Mouse (Mus musculus): Measurements from ENCODE around the gene 2210016F16Rik. TPM values are rescaled to one million over a fixed set of nuclear protein-coding genes. Genes with fewer than 3 reads are reported as not detected.
A peak's percentile ranks its signal among the peaks of the same experiment; 100 is the strongest.
"Not testable (repeated sequence)": the region's sequence is repeated elsewhere in the genome, so short reads cannot be mapped to it uniquely, and the experiment has no call there.

The 2210016F16Rik gene
- polyA plus RNA-seq, 1 experiment: 3.4 TPM

DNA sequence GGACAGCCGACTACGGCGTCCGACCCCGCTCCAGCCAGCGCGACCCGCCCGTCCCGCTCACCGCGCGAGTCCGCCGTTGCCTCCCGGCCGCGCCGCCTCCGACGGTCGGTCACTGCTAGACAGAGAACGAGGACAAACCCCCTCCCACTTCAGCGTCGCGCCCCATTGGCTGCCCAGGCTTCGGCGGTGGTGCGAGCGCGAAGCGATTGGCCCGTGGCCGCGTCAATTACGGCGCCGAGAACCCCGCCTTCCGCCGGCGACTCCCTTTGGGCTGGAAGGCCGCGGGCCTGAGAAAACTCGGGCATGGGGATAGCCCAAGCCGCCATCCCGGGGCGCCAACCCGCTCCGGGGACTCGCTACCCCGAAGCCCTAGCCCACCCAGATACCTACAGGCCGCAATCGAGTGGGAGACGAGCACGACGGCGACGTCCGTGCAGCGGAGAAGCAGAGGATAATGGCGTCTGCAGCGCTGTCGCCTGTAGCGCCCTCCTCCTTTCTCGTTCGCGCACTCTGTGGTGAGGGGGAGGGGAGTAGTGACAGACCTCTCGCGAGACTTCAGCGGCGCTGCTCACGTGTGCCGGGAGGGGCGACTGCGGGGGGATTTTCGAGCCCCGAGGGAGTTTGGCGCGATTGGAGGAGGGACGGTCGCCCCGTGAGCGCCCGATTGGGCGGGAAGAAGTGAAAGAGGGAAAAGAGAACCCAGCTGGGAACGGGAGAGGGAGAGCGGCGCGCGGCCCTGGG is 17.1 kb upstream of the 2210016F16Rik start, which contains the start of gene Rmi1:
TSS of gene Rmi1 (plus strand) at position 246 of the 741 bp plus-strand sequence.
- Histone ChIP-seq H3K27me3 (ENCODE audit: control insufficient read depth, insufficient read depth, insufficient read length) (no peaks in the 10 kb centered on the region), H3K79me2 (ENCODE audit: control insufficient read depth, insufficient read depth) (peaks cover 96% of the 10 kb centered on the region), H3K79me3 (ENCODE audit: low read depth) (peaks cover 77% of the 10 kb centered on the region), H3K4me3 (ENCODE audit: insufficient read depth, poor library complexity, severe bottlenecking) (peak within 1 kb of the TSS; percentile 78), H3K36me3 (ENCODE audit: control insufficient read depth, insufficient read depth) (peaks cover 51% of the 10 kb centered on the region), H3ac (ENCODE audit: control insufficient read depth, insufficient read length, low read depth) (peak within 1 kb of the TSS; percentile 92)
- peak; percentile 84 for TF ChIP-seq MAX (IDR thresholded peaks at IDR 0.05)
- no peak for TF ChIP-seq CTCF (IDR thresholded peaks at IDR 0.05; ENCODE audit: control insufficient read depth, insufficient read depth, insufficient read length)
- TF ChIP-seq USF1 (IDR thresholded peaks at IDR 0.05; ENCODE audit: low read depth): peak; percentile 90

DNA sequence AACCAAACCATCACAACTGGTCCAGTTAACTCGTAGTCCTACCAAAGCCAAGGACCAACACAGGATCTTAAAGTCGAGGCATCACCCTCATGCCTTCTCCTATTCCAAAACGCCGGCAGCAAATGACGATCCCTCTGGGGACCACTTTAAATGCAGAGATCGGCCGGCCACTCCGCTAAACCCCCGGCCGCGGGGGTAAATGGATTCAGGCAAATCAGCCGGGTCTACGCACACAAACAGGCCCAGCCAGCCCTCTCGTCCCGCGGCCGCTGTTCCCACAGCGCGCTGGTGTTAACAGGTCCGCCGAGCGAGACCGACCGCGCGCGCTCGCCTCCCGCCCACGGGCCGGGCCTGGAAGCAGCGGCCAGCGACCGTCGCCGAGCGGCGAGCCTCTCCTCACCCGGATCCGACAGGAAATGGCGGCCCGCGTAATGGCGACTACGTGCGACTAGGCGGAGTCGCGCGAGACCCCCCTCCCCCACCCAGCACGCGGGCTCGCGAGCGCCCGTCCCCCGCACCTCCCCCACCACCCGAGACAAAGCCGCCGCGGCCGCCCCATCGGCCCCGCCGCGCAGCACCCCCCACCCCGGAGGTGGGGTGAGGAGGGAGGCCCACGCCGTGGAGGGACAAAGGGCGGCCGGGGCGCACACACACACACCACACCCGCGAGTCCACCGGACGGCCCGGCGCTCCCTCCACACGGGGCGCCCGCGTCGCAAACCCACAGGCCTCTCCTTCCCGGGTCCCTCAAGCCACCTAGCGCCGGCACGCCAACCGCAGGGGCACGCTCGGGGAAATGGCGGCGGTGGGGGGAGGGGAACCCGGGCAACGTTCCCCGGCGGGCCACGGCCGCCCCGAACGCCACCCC is 16.3 kb upstream of the 2210016F16Rik start:
- peaks cover 78% of the 10 kb centered on the region for H3K79me3 ChIP-seq (ENCODE audit: low read depth)
- TF ChIP-seq MAX (IDR thresholded peaks at IDR 0.05) (peak; percentile 16), USF1 (IDR thresholded peaks at IDR 0.05; ENCODE audit: low read depth) (no peak)
- peaks cover 55% of the 10 kb centered on the region for H3K36me3 ChIP-seq (ENCODE audit: control insufficient read depth, insufficient read depth)
- H3K4me3 ChIP-seq (ENCODE audit: insufficient read depth, poor library complexity, severe bottlenecking): peak overlapping the region; percentile 78
- peaks cover 99% of the 10 kb centered on the region for H3K79me2 ChIP-seq (ENCODE audit: control insufficient read depth, insufficient read depth)
- peak overlapping the region; percentile 92 for H3ac ChIP-seq (ENCODE audit: control insufficient read depth, insufficient read length, low read depth)
- no peaks in the 10 kb centered on the region for H3K27me3 ChIP-seq (ENCODE audit: control insufficient read depth, insufficient read depth, insufficient read length)

DNA sequence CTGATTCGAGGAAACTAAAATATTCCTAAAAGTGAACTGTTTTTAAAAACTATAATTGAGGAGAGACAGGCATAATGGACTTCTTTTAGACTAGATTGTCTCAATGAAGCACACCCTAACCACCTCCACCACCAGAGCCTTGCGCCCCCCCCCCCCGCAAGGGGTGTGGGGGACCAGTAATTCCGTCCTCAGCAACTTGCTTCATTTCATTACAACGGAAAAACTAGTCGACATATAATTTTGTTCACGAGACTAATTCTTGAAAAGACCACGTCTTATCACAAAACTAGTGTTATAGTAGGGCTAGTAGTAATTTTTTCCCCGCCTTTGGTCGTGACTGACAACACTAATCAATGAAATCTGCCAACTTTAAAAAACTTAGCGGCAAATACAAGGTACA is 15.6 kb upstream of the 2210016F16Rik start:
- peaks cover 75% of the 10 kb centered on the region for H3K79me3 ChIP-seq (ENCODE audit: low read depth)

DNA sequence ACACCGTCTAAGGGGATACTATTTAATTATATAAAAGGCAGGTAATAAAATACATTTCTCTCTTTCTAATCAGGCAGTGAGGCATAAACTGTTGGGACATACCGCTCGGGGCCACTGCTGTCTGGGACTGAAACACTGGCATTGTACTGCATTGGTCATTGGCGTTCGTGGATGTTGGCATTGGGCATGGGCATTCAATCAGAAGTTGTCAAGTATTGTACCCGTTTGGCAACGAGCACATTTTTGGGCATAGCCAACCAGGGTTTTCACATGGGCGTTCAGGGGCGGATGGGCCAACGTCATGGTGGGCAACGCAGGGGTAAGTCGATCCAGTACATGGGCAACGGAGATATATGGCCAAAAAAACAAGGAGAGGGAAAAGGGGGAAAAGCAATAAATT is 12.6 kb upstream of the 2210016F16Rik start:
- Histone ChIP-seq H3K4me3 (ENCODE audit: insufficient read depth, poor library complexity, severe bottlenecking) (no peak overlapping the region), H3K27me3 (ENCODE audit: control insufficient read depth, insufficient read depth, insufficient read length) (no peaks in the 10 kb centered on the region), H3K79me2 (ENCODE audit: control insufficient read depth, insufficient read depth) (peaks cover 95% of the 10 kb centered on the region), H3K79me3 (ENCODE audit: low read depth) (peaks cover 65% of the 10 kb centered on the region), H3K36me3 (ENCODE audit: control insufficient read depth, insufficient read depth) (peaks cover 78% of the 10 kb centered on the region), H3ac (ENCODE audit: control insufficient read depth, insufficient read length, low read depth) (no peak overlapping the region)
- TF ChIP-seq CEBPB (IDR thresholded peaks at IDR 0.05; ENCODE audit: low read depth) (no peak), USF1 (IDR thresholded peaks at IDR 0.05; ENCODE audit: low read depth) (no peak), MYOG (IDR thresholded peaks at IDR 0.05; ENCODE audit: control insufficient read depth, extremely low read depth, insufficient read length) (no peak), FOSL1 (IDR thresholded peaks at IDR 0.05; ENCODE audit: insufficient read depth, low read length, poor library complexity, severe bottlenecking) (no peak), MYOD1 (IDR thresholded peaks at IDR 0.05; ENCODE audit: control insufficient read depth, insufficient read length, low read depth) (no peak), CTCF (IDR thresholded peaks at IDR 0.05; ENCODE audit: control insufficient read depth, insufficient read depth, insufficient read length) (no peak), MAX (IDR thresholded peaks at IDR 0.05) (no peak)

More for the DNA sequence above, 15.6 kb upstream of the 2210016F16Rik start:
- peak overlapping the region; percentile 78 for H3K4me3 ChIP-seq (ENCODE audit: insufficient read depth, poor library complexity, severe bottlenecking)
- peaks cover 57% of the 10 kb centered on the region for H3K36me3 ChIP-seq (ENCODE audit: control insufficient read depth, insufficient read depth)
- no peaks in the 10 kb centered on the region for H3K27me3 ChIP-seq (ENCODE audit: control insufficient read depth, insufficient read depth, insufficient read length)
- peak overlapping the region; percentile 54 for H3ac ChIP-seq (ENCODE audit: control insufficient read depth, insufficient read length, low read depth)
- no peak for TF ChIP-seq MYOD1 (IDR thresholded peaks at IDR 0.05; ENCODE audit: control insufficient read depth, insufficient read length, low read depth)
- no peak for TF ChIP-seq MYOG (IDR thresholded peaks at IDR 0.05; ENCODE audit: control insufficient read depth, extremely low read depth, insufficient read length)
- no peak for TF ChIP-seq MAX (IDR thresholded peaks at IDR 0.05)
- TF ChIP-seq USF1 (IDR thresholded peaks at IDR 0.05; ENCODE audit: low read depth): no peak
- H3K79me2 ChIP-seq (ENCODE audit: control insufficient read depth, insufficient read depth): peaks cover 99% of the 10 kb centered on the region

DNA sequence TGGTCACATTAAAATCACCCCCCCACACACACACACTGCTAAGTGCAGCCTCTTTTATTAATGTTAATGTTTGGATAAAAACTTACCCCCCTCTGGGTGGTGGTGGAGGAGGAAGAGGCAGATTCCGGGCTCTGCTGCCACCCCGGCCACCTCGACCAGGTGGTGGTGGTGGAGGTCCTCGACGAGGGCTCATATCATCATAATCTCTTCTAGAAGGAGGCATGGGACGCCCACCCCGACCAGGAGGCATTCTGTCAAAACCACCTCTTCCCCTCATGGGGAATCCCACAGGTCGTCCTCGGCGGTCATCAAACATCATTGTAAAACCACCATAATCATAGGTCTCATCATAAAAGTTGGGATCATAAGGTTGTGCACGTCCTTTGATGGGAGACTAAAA is 9.4 kb upstream of the 2210016F16Rik start:
- not testable (repeated sequence) for H3ac ChIP-seq (ENCODE audit: control insufficient read depth, insufficient read length, low read depth); H3K27me3 ChIP-seq (ENCODE audit: control insufficient read depth, insufficient read depth, insufficient read length); H3K4me3 ChIP-seq (ENCODE audit: insufficient read depth, poor library complexity, severe bottlenecking)
- Histone ChIP-seq H3K36me3 (ENCODE audit: control insufficient read depth, insufficient read depth) (peaks cover 96% of the 10 kb centered on the region), H3K79me3 (ENCODE audit: low read depth) (peaks cover 46% of the 10 kb centered on the region), H3K79me2 (ENCODE audit: control insufficient read depth, insufficient read depth) (peaks cover 66% of the 10 kb centered on the region)

DNA sequence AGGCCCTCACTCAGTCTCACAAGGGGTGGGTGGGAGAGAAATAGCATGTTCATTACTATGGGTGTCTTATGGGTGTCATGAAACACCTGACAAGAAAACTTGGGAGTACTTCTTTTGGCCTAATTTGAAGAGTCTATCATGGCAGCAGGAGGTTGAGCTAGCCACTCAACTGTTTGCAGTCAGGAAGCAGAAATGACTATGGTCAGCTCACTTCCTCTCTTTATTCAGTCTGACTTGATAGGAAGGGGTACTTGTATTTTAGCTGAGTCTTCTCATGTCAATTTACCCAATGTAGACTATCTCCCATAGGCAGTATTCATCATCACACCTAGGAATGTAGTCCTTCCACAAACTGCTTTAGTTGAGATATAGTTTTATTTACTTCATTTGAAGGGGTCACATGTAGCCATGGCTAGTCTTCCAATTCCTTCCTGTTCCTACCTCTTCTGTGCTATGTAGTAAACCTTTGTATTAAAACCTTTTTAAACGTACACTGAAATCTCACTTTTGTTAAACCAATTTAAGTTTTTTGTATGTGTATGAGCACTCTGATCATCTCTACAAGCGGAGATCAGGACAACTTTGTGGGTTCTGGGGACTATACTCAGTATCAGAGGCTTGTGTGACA is 4.4 kb upstream of the 2210016F16Rik start:
- H3K27me3 ChIP-seq (ENCODE audit: control insufficient read depth, insufficient read depth, insufficient read length): no peaks in the 10 kb centered on the region
- no peak overlapping the region for H3K4me3 ChIP-seq (ENCODE audit: insufficient read depth, poor library complexity, severe bottlenecking)
- H3ac ChIP-seq (ENCODE audit: control insufficient read depth, insufficient read length, low read depth): no peak overlapping the region
- H3K79me2 ChIP-seq (ENCODE audit: control insufficient read depth, insufficient read depth): peaks cover 17% of the 10 kb centered on the region
- H3K36me3 ChIP-seq (ENCODE audit: control insufficient read depth, insufficient read depth): peaks cover 59% of the 10 kb centered on the region
- peaks cover 7% of the 10 kb centered on the region for H3K79me3 ChIP-seq (ENCODE audit: low read depth)
- TF ChIP-seq CTCF (IDR thresholded peaks at IDR 0.05; ENCODE audit: control insufficient read depth, insufficient read depth, insufficient read length) (no peak), MYOD1 (IDR thresholded peaks at IDR 0.05; ENCODE audit: control insufficient read depth, insufficient read length, low read depth) (no peak), FOSL1 (IDR thresholded peaks at IDR 0.05; ENCODE audit: insufficient read depth, low read length, poor library complexity, severe bottlenecking) (no peak), CEBPB (IDR thresholded peaks at IDR 0.05; ENCODE audit: low read depth) (no peak), USF1 (IDR thresholded peaks at IDR 0.05; ENCODE audit: low read depth) (no peak), MAX (IDR thresholded peaks at IDR 0.05) (no peak), MYOG (IDR thresholded peaks at IDR 0.05; ENCODE audit: control insufficient read depth, extremely low read depth, insufficient read length) (no peak)
